Mouse (Mus musculus) forebrain, postnatal 0 days (tissue): ENCODE measurements around the gene Cdh5. TPM values are rescaled to one million over a fixed set of nuclear protein-coding genes. Genes with fewer than 3 reads are reported as not detected.

ENCODE experiments used
- ATAC-seq: fragments of 200-750 bp; cut with Nextera tagmentation; 2 replicates; pipeline ENCODE4 v1.8.0; 2017; ENCODE audit warnings: mild to moderate bottlenecking, moderate library complexity
- DNase-seq: peaks from one replicate; pipeline ENCODE4 v3.0.0-alpha.2; 2015
- H3K27ac ChIP-seq: fragments of 300-500 bp; sonication (generic); 2 replicates; pipeline ENCODE4 v1.5.1; 2014; ENCODE audit warnings: low read depth, mild to moderate bottlenecking, antibody characterized with exemption, low read length, moderate library complexity, mixed read lengths
- H3K27me3 ChIP-seq: fragments of 300-500 bp; sonication (generic); 2 replicates; pipeline ENCODE4 v1.6.1; 2014; ENCODE audit warnings: mild to moderate bottlenecking, low read length, mixed read lengths; ENCODE audit not compliant: insufficient read depth
- H3K36me3 ChIP-seq: fragments of 300-500 bp; sonication (generic); 2 replicates; pipeline ENCODE4 v1.6.1; 2014; ENCODE audit warnings: mild to moderate bottlenecking, moderate library complexity; ENCODE audit not compliant: insufficient read depth
- H3K4me1 ChIP-seq: fragments of 300-500 bp; sonication (generic); 2 replicates; pipeline ENCODE4 v1.6.1; 2014; ENCODE audit warnings: antibody characterized with exemption; ENCODE audit not compliant: insufficient read depth
- H3K4me2 ChIP-seq: fragments of 300-500 bp; sonication (generic); 2 replicates; pipeline ENCODE4 v1.6.1; 2014; ENCODE audit warnings: low read depth, mild to moderate bottlenecking, moderate library complexity
- H3K4me3 ChIP-seq: fragments of 300-500 bp; sonication (generic); 2 replicates; pipeline ENCODE4 v1.5.1; 2014; ENCODE audit warnings: low read depth, low read length, mixed read lengths
- H3K9ac ChIP-seq: fragments of 300-500 bp; sonication (generic); 2 replicates; pipeline ENCODE4 v1.6.1; 2014; ENCODE audit warnings: mild to moderate bottlenecking
- H3K9me3 ChIP-seq: fragments of 300-500 bp; sonication (generic); 2 replicates; pipeline ENCODE4 v1.6.1; 2016; ENCODE audit warnings: low read length
- CTCF ChIP-seq: sonication (generic); IDR thresholded peaks from 2 replicates; pipeline ENCODE4 v1.5.1; 2016; ENCODE audit warnings: antibody characterized with exemption, control low read depth, low read depth
- WGBS: fragments of 180-500 bp; shearing (Covaris S2); extraction: QIAGEN DNeasy Blood & Tissue Kit; methylation state at CpG from one replicate; pipeline ENCODE4 v1.1.7; 2014; 5-methylcytosine and 5-hydroxymethylcytosine counted together
- polyA plus RNA-seq: library from polyadenylated mRNA; unstranded; fragments of >200 nt; fragmentation: Nextera tagmentation; extraction: Ambion mirVana; gene quantifications from 2 replicates; pipeline ENCODE4 v1.2.1, GENCODE M21; 2015
- total RNA-seq: library from RNA; depleted of rRNA; stranded (reverse); fragments of >200 nt; gene quantifications from 2 replicates; pipeline ENCODE4 v1.2.3, GENCODE M21; 2014

Gene Cdh5
- total and polyA plus RNA-seq, 2 experiments from 2014 or later: 8.4 to 18.1 TPM

DNA sequence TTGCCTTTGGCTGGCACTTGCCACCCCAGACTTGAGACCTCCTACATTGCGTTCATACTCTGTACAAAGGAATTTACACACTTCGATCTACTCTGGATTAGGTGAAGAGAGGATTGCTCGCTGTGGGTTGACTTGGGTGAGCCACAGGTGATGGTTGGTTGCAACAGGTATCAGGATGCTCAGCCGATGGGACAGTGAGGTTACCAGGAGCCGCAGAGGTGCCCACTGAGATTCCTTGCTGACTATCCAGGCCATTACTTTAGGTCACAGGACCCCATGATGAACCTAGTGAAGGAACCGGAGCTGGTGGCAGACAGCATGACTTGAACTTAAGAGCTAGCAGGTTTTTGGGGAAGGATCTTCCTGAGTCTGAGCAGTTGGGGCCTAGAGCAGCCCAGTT, 71.0 kb downstream of the Cdh5 start:
- Histone ChIP-seq H3K4me3 (no peak overlapping the region), H3K4me2 (no peak overlapping the region), H3K9me3 (no peaks in the 10 kb centered on the region), H3K27ac (no peak overlapping the region), H3K27me3 (peaks cover 6% of the 10 kb centered on the region; the same call in 1 of the 2 replicates), H3K9ac (no peak overlapping the region), H3K4me1 (peaks cover 5% of the 10 kb centered on the region; the same call in 1 of the 2 replicates), H3K36me3 (no peaks in the 10 kb centered on the region)
- ATAC-seq: no peak
- no peak for TF ChIP-seq CTCF
- DNase-seq: no peak
- 90% methylated on average over 6 of the region's 6 CpGs for WGBS

DNA sequence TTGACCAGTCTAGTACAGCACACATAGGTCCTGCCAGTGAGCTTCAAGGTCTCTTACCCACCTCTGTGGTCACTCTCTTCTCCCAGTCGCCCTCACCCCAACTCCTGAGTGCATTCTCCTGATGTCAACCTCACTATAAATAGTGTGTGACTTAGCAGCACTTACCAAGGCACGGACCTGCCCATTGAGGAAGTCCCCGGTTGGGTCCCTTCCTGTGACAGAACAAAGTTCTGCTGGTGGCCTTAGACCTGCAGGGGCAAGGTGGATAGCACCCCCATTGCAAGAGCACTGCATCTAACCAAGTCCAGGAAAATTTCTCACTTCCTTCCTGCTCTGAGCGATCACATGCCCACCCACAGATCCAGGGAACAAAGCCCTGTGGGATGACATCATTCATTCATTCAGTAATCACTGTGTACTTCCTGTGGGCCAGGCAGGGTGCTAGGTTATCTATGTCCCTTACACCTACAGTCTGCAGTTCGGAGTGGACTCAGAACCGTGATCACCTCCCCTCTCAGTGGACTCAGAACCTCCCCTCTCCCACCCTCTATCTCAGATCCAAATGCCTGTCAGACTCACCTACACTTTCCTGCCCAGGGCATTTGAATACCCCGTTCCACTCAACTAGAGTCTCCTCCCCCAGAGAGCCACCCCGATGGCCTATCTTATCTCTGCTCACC, 74.6 kb downstream of the Cdh5 start:
- H3K36me3 ChIP-seq: no peaks in the 10 kb centered on the region
- DNase-seq: no peak
- no peak overlapping the region for H3K4me3 ChIP-seq
- H3K27ac ChIP-seq: no peak overlapping the region
- H3K4me1 ChIP-seq: no peaks in the 10 kb centered on the region
- no peak overlapping the region for H3K4me2 ChIP-seq
- WGBS: 76% methylated on average over 8 of the region's 8 CpGs
- peaks cover 6% of the 10 kb centered on the region; the same call in 1 of the 2 replicates for H3K27me3 ChIP-seq
- no peaks in the 10 kb centered on the region for H3K9me3 ChIP-seq
- no peak for ATAC-seq
- H3K9ac ChIP-seq: no peak overlapping the region
- TF ChIP-seq CTCF: no peak

DNA sequence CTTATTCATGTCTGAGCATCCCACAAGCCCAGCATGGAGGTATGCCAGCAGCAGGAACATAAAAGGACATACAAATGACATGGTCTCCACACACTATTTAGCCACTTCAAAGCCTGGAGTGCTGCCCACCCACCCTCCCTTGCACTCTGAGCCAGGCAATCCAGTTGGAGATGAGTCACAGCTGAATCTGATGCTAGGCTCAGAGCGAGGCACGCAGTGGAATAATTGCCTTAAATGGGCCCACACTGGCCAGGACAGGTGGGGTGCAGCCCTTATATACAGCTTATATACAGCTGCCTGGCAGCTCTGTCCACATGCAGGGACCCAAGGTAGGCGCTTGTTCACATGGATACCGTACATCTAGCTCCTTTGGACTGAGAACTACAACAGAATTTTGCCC, 75.6 kb downstream of the Cdh5 start:
- no peak overlapping the region for H3K4me3 ChIP-seq
- no peak overlapping the region for H3K9ac ChIP-seq
- ATAC-seq (peak; percentile 23; the same call in 1 of the 2 replicates), DNase-seq (no peak)
- no peaks in the 10 kb centered on the region for H3K27me3 ChIP-seq
- no peaks in the 10 kb centered on the region for H3K9me3 ChIP-seq
- TF ChIP-seq CTCF: no peak
- H3K36me3 ChIP-seq: no peaks in the 10 kb centered on the region
- H3K4me1 ChIP-seq: no peaks in the 10 kb centered on the region
- H3K4me2 ChIP-seq: no peak overlapping the region
- 79% methylated on average over 4 of the region's 4 CpGs for WGBS
- H3K27ac ChIP-seq: no peak overlapping the region

DNA sequence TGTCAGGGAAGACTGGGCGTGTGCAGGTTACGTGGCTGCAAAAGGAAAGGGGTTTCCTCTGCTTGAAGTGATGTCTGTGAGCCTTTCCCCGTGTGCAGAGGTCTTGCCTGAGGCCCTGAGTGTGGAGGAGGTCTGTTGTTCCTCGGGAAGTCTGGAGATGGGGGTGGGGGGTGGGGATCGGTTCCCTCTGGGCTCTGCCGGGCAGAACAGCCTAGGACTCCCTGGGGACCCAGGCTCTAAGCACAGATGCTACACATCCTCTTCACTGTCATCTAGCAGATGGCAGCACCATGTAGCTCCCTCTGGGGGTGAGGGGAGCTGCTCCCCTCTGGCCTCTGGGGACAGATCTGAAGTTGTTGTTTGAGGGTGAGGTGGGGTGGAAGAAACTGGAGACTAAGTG, 83.5 kb downstream of the Cdh5 start:
- Histone ChIP-seq H3K36me3 (no peaks in the 10 kb centered on the region), H3K9me3 (no peaks in the 10 kb centered on the region), H3K4me1 (no peaks in the 10 kb centered on the region), H3K4me2 (no peak overlapping the region), H3K9ac (no peak overlapping the region), H3K27ac (no peak overlapping the region), H3K4me3 (no peak overlapping the region), H3K27me3 (no peaks in the 10 kb centered on the region)
- TF ChIP-seq CTCF: no peak
- 42% methylated on average over 6 of the region's 6 CpGs for WGBS
- ATAC-seq (no peak), DNase-seq (no peak)

DNA sequence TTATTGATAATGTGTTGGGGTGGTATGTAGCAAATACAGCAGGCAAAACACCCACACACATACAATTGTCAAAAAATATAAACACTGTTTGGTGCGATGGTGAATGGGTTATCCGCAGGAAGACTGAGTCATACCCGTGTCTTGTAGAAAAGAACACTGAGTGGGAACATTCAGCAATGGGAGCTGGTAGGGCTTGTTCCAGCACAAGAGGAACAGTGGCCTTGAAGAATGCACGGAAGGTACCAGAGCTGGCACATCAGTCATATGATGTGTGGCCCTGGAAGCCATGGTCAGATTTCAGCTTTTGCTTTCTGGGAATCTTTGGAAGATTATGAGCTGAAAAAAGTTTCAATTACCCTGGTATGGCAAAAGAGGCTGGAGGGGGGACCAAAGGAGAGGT, 85.4 kb downstream of the Cdh5 start:
- H3K36me3 ChIP-seq: no peaks in the 10 kb centered on the region
- TF ChIP-seq CTCF: no peak
- H3K9ac ChIP-seq: no peak overlapping the region
- no peaks in the 10 kb centered on the region for H3K4me1 ChIP-seq
- WGBS: 91% methylated on average over 4 of the region's 4 CpGs
- H3K27me3 ChIP-seq: no peaks in the 10 kb centered on the region
- no peaks in the 10 kb centered on the region for H3K9me3 ChIP-seq
- no peak overlapping the region for H3K4me2 ChIP-seq
- H3K4me3 ChIP-seq: no peak overlapping the region
- no peak overlapping the region for H3K27ac ChIP-seq
- no peak for DNase-seq
- no peak for ATAC-seq

DNA sequence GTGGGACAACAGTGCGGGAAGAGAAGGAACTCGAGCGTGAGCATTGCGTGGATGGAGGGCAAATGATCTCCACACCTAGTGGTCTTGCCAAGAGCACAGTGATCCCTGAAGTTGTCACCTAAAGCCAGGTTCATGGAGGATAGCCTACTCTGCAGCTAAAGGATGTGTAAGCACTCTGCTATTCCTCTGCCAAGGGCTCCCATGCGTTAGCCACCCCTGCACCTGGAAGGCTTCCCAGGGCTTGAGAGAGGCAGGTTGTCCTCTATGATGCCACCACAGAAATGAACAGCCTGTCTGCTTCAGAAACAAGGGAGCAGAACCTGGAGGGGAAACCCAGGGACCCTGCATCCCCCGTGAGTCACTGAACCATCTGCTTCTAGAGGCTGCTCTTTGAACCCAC, 86.2 kb downstream of the Cdh5 start:
- Histone ChIP-seq H3K9ac (no peak overlapping the region), H3K4me1 (no peaks in the 10 kb centered on the region), H3K4me3 (no peak overlapping the region), H3K9me3 (no peaks in the 10 kb centered on the region), H3K27me3 (no peaks in the 10 kb centered on the region), H3K4me2 (no peak overlapping the region), H3K27ac (no peak overlapping the region), H3K36me3 (no peaks in the 10 kb centered on the region)
- 90% methylated on average over 6 of the region's 6 CpGs for WGBS
- DNase-seq: no peak
- TF ChIP-seq CTCF: no peak
- ATAC-seq: no peak

DNA sequence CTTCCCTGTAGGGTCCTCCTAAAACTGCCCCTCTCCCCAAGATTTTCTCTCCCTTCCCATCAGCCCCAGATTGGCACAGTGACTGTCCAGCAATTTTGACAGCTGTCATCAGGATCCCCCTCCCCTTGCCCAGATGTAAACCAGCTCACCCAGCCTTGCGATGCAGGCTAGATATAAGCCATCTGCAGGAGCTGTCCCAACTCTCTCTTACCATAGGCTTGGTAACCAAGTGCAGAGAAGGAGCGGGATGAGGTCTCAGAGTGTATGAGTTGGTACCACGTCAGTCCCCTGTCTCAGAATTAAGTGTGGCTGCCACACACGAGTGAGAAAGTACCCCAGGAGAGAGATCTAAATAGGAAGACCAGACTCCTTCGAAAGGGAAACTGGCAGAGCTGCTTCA, 87.0 kb downstream of the Cdh5 start:
- Histone ChIP-seq H3K27ac (no peak overlapping the region), H3K4me1 (no peaks in the 10 kb centered on the region), H3K4me3 (no peak overlapping the region), H3K9me3 (no peaks in the 10 kb centered on the region), H3K36me3 (no peaks in the 10 kb centered on the region), H3K27me3 (no peaks in the 10 kb centered on the region), H3K4me2 (no peak overlapping the region), H3K9ac (no peak overlapping the region)
- 78% methylated on average over 5 of the region's 5 CpGs for WGBS
- TF ChIP-seq CTCF: no peak
- DNase-seq: no peak
- ATAC-seq: no peak
